Mouse (Mus musculus): ENCODE results near the gene Cd8a. TPM values are rescaled to one million over a fixed set of nuclear protein-coding genes. Genes with fewer than 3 reads are reported as not detected.

The Cd8a gene
- total RNA-seq, 1 experiment from 2014 or later, result 27.7 TPM

DNA sequence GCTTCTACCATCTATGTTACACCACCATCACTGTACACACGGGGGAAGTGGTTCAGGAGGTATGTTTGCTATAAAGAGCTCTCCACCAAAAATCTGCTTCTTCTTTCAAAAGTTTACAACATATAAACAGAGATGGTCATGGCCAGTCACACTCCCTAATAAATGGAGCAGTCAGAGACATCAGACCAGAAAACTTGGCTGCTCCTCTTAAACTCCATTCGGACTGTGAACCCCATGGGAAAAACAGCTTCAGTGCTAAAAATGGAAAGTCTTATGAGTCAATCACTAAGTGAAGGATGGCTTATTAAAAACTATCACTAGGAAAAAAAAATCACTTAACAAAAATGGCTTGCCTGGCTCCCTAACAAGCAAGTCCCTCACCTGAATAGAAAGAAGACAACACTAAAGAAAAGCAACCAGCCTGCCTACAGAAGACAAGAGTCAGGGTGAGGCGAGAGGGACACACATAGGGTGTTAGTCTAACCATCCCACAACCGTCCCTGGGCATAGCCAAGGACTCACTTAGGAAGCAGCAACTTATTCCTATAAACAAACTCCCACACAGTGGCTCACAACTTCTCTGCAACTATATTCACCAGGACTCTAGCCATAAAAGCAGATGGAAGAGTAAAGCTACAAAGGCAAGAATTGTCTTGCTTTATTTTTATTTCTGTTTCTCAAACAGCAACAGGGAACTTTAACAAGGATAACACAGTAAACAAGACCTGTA lies 54.9 kb downstream of the Cd8a start:
- ATAC-seq (ENCODE audit: extremely low read depth, insufficient number of reproducible peaks, low FRiP score, poor library complexity, severe bottlenecking), result no peak

Other genes with a start within 250 kb of the Cd8a start
- not detected in 2 replicates for gene Thnsl2, start 229.0 kb upstream of the Cd8a start, total RNA-seq (2017)
- gene Fabp1, start 173.6 kb upstream of the Cd8a start, total RNA-seq (2017), result not detected in 2 replicates
- 102 and 114 TPM in 2 replicates for gene Krcc1, start 101.8 kb upstream of the Cd8a start, total RNA-seq (2017)
- not detected in 2 replicates for gene Smyd1, start 51.2 kb upstream of the Cd8a start, total RNA-seq (2017)
- gene Cd8b1, start 50.6 kb upstream of the Cd8a start, total RNA-seq (2017), result 47.8 and 56.0 TPM in 2 replicates
- gene Rmnd5a, start 67.2 kb downstream of the Cd8a start, total RNA-seq (2017), result 65.2 and 81.4 TPM in 2 replicates
- 40.3 and 41.3 TPM in 2 replicates for gene Rnf103, start 120.5 kb downstream of the Cd8a start, total RNA-seq (2017)
- 154 and 161 TPM in 2 replicates for gene Chmp3, start 170.4 kb downstream of the Cd8a start, total RNA-seq (2017)

All from neutrophil, adult 5-6 weeks (primary cell).